Mouse (Mus musculus): ENCODE data around the gene Cetn2. TPM values are rescaled to one million over a fixed set of nuclear protein-coding genes. Genes with fewer than 3 reads are reported as not detected.
A peak's percentile ranks its signal among the peaks of the same experiment; 100 is the strongest.

The Cetn2 gene
- polyA plus RNA-seq (2014; fragmentation: Nextera tagmentation; extraction: Ambion mirVana) = 77.3 and 87.5 TPM in 2 replicates

GRCm38 (mm10) chrX:72917884-72918681 is at the start of gene Cetn2, which contains the start of gene Nsdhl:
Cetn2 (minus strand) TSS chrX:72918411.
Nsdhl (plus strand) TSS chrX:72918557.
- H3K9me3 ChIP-seq (ENCODE audit: control insufficient read depth, low read depth, low read length) = no peaks in the 10 kb centered on the region
- peak within 1 kb of the TSS; percentile 47 for H3K4me2 ChIP-seq (replicated peaks; ENCODE audit: low read depth, low read length)
- H3K36me3 ChIP-seq (ENCODE audit: control insufficient read depth, insufficient read depth, low read length) = no peaks in the 10 kb centered on the region; the same call in 1 of the 2 replicates
- WGBS = 21% methylated on average over 41 of the region's 41 CpGs
- peak; percentile 97 for ATAC-seq (ENCODE audit: insufficient number of reproducible peaks, insufficient read depth, low FRiP score, low read depth)
- H3K4me3 ChIP-seq (ENCODE audit: low read depth, low read length) = peak within 1 kb of the TSS; percentile 53
- H3K9ac ChIP-seq (replicated peaks; ENCODE audit: low read depth, low read length) = peak within 1 kb of the TSS; percentile 25; the same call in 1 of the 2 replicates
- no peak within 1 kb of the TSS for H3K27ac ChIP-seq (ENCODE audit: low read length)
- no peaks in the 10 kb centered on the region for H3K4me1 ChIP-seq (ENCODE audit: control insufficient read depth, insufficient read depth, low read length)
- H3K27me3 ChIP-seq (ENCODE audit: control insufficient read depth, insufficient read depth, low read length) = no peaks in the 10 kb centered on the region

- H3K36me3 ChIP-seq (ENCODE audit: control insufficient read depth, insufficient read depth, low read length) = no peaks in the 10 kb centered on the region
- no peak overlapping the region for H3K9ac ChIP-seq (replicated peaks; ENCODE audit: low read depth, low read length)
- H3K9me3 ChIP-seq (ENCODE audit: control insufficient read depth, low read depth, low read length) = no peaks in the 10 kb centered on the region
- WGBS = 81% methylated on average over 3 of the region's 3 CpGs
- H3K4me3 ChIP-seq (ENCODE audit: low read depth, low read length) = no peak overlapping the region
- no peaks in the 10 kb centered on the region for H3K4me1 ChIP-seq (ENCODE audit: control insufficient read depth, insufficient read depth, low read length)
- H3K27ac ChIP-seq (ENCODE audit: low read length) = no peak overlapping the region
- no peak for ATAC-seq (ENCODE audit: insufficient number of reproducible peaks, insufficient read depth, low FRiP score, low read depth)
- H3K27me3 ChIP-seq (ENCODE audit: control insufficient read depth, insufficient read depth, low read length) = no peaks in the 10 kb centered on the region
- H3K4me2 ChIP-seq (replicated peaks; ENCODE audit: low read depth, low read length) = no peak overlapping the region
Observed at GRCm38 (mm10) chrX:72962743-72963142, 44.5 kb upstream of the Cetn2 start.

GRCm38 (mm10) chrX:72961511-72961910 is 43.3 kb upstream of the Cetn2 start:
- Histone ChIP-seq H3K4me3 (ENCODE audit: low read depth, low read length) (no peak overlapping the region), H3K27me3 (ENCODE audit: control insufficient read depth, insufficient read depth, low read length) (no peaks in the 10 kb centered on the region), H3K4me1 (ENCODE audit: control insufficient read depth, insufficient read depth, low read length) (no peaks in the 10 kb centered on the region), H3K27ac (ENCODE audit: low read length) (no peak overlapping the region), H3K9ac (replicated peaks; ENCODE audit: low read depth, low read length) (no peak overlapping the region), H3K36me3 (ENCODE audit: control insufficient read depth, insufficient read depth, low read length) (no peaks in the 10 kb centered on the region), H3K9me3 (ENCODE audit: control insufficient read depth, low read depth, low read length) (no peaks in the 10 kb centered on the region), H3K4me2 (replicated peaks; ENCODE audit: low read depth, low read length) (no peak overlapping the region)
- WGBS = 70% methylated on average over 3 of the region's 3 CpGs
- no peak for ATAC-seq (ENCODE audit: insufficient number of reproducible peaks, insufficient read depth, low FRiP score, low read depth)

- WGBS = 78% methylated on average over 4 of the region's 4 CpGs
- Histone ChIP-seq H3K27ac (ENCODE audit: low read length) (no peak overlapping the region), H3K4me2 (replicated peaks; ENCODE audit: low read depth, low read length) (no peak overlapping the region), H3K4me3 (ENCODE audit: low read depth, low read length) (no peak overlapping the region), H3K27me3 (ENCODE audit: control insufficient read depth, insufficient read depth, low read length) (no peaks in the 10 kb centered on the region), H3K36me3 (ENCODE audit: control insufficient read depth, insufficient read depth, low read length) (no peaks in the 10 kb centered on the region; the same call in 1 of the 2 replicates), H3K9ac (replicated peaks; ENCODE audit: low read depth, low read length) (no peak overlapping the region), H3K9me3 (ENCODE audit: control insufficient read depth, low read depth, low read length) (no peaks in the 10 kb centered on the region), H3K4me1 (ENCODE audit: control insufficient read depth, insufficient read depth, low read length) (no peaks in the 10 kb centered on the region)
- ATAC-seq (ENCODE audit: insufficient number of reproducible peaks, insufficient read depth, low FRiP score, low read depth) = no peak
Observed at GRCm38 (mm10) chrX:72960431-72960830, 42.2 kb upstream of the Cetn2 start.

- Histone ChIP-seq H3K9ac (replicated peaks; ENCODE audit: low read depth, low read length) (no peak overlapping the region), H3K4me3 (ENCODE audit: low read depth, low read length) (no peak overlapping the region), H3K27me3 (ENCODE audit: control insufficient read depth, insufficient read depth, low read length) (no peaks in the 10 kb centered on the region), H3K36me3 (ENCODE audit: control insufficient read depth, insufficient read depth, low read length) (no peaks in the 10 kb centered on the region; the same call in 1 of the 2 replicates), H3K4me1 (ENCODE audit: control insufficient read depth, insufficient read depth, low read length) (no peaks in the 10 kb centered on the region), H3K9me3 (ENCODE audit: control insufficient read depth, low read depth, low read length) (no peaks in the 10 kb centered on the region), H3K4me2 (replicated peaks; ENCODE audit: low read depth, low read length) (no peak overlapping the region), H3K27ac (ENCODE audit: low read length) (no peak overlapping the region)
- WGBS = 87% methylated on average over 4 of the region's 4 CpGs
- ATAC-seq (ENCODE audit: insufficient number of reproducible peaks, insufficient read depth, low FRiP score, low read depth) = no peak
Observed at GRCm38 (mm10) chrX:72956486-72956885, 38.3 kb upstream of the Cetn2 start.

GRCm38 (mm10) chrX:72953464-72953863 is 35.3 kb upstream of the Cetn2 start:
- WGBS = 88% methylated on average over 4 of the region's 4 CpGs
- Histone ChIP-seq H3K4me3 (ENCODE audit: low read depth, low read length) (no peak overlapping the region), H3K4me1 (ENCODE audit: control insufficient read depth, insufficient read depth, low read length) (no peaks in the 10 kb centered on the region), H3K9me3 (ENCODE audit: control insufficient read depth, low read depth, low read length) (no peaks in the 10 kb centered on the region), H3K4me2 (replicated peaks; ENCODE audit: low read depth, low read length) (no peak overlapping the region), H3K36me3 (ENCODE audit: control insufficient read depth, insufficient read depth, low read length) (no peaks in the 10 kb centered on the region; the same call in 1 of the 2 replicates), H3K9ac (replicated peaks; ENCODE audit: low read depth, low read length) (no peak overlapping the region), H3K27ac (ENCODE audit: low read length) (no peak overlapping the region), H3K27me3 (ENCODE audit: control insufficient read depth, insufficient read depth, low read length) (no peaks in the 10 kb centered on the region)
- ATAC-seq (ENCODE audit: insufficient number of reproducible peaks, insufficient read depth, low FRiP score, low read depth) = no peak

GRCm38 (mm10) chrX:72921391-72921790 is 3.2 kb upstream of the Cetn2 start:
- 77% methylated on average over 2 of the region's 2 CpGs for WGBS
- H3K9me3 ChIP-seq (ENCODE audit: control insufficient read depth, low read depth, low read length) = no peaks in the 10 kb centered on the region

GRCm38 (mm10) chrX:72918682-72919059 is 460 bp upstream of the Cetn2 start:
- Histone ChIP-seq H3K4me1 (ENCODE audit: control insufficient read depth, insufficient read depth, low read length) (no peaks in the 10 kb centered on the region), H3K4me3 (ENCODE audit: low read depth, low read length) (peak overlapping the region; percentile 53), H3K9ac (replicated peaks; ENCODE audit: low read depth, low read length) (peak overlapping the region; percentile 22; the same call in 1 of the 2 replicates), H3K36me3 (ENCODE audit: control insufficient read depth, insufficient read depth, low read length) (no peaks in the 10 kb centered on the region; the same call in 1 of the 2 replicates), H3K4me2 (replicated peaks; ENCODE audit: low read depth, low read length) (peak overlapping the region; percentile 47), H3K9me3 (ENCODE audit: control insufficient read depth, low read depth, low read length) (no peaks in the 10 kb centered on the region), H3K27ac (ENCODE audit: low read length) (no peak overlapping the region), H3K27me3 (ENCODE audit: control insufficient read depth, insufficient read depth, low read length) (no peaks in the 10 kb centered on the region)
- 18% methylated on average over 6 of the region's 6 CpGs for WGBS
- ATAC-seq (ENCODE audit: insufficient number of reproducible peaks, insufficient read depth, low FRiP score, low read depth) = no peak

More at GRCm38 (mm10) chrX:72921391-72921790, 3.2 kb upstream of the Cetn2 start:
- Histone ChIP-seq H3K9ac (replicated peaks; ENCODE audit: low read depth, low read length) (no peak overlapping the region), H3K4me2 (replicated peaks; ENCODE audit: low read depth, low read length) (no peak overlapping the region), H3K36me3 (ENCODE audit: control insufficient read depth, insufficient read depth, low read length) (no peaks in the 10 kb centered on the region; the same call in 1 of the 2 replicates), H3K27me3 (ENCODE audit: control insufficient read depth, insufficient read depth, low read length) (no peaks in the 10 kb centered on the region), H3K4me3 (ENCODE audit: low read depth, low read length) (no peak overlapping the region), H3K4me1 (ENCODE audit: control insufficient read depth, insufficient read depth, low read length) (no peaks in the 10 kb centered on the region), H3K27ac (ENCODE audit: low read length) (no peak overlapping the region)
- no peak for ATAC-seq (ENCODE audit: insufficient number of reproducible peaks, insufficient read depth, low FRiP score, low read depth)

Measured in stomach, embryonic 14.5 days (tissue).